Mouse (Mus musculus) layer of hippocampus, adult 8-10 months (tissue): ENCODE measurements around the gene Timmdc1. TPM values are rescaled to one million over a fixed set of nuclear protein-coding genes. Genes with fewer than 3 reads are reported as not detected.

Source experiments
- total RNA-seq, 4 experiments: library from RNA; stranded (reverse); gene quantifications; 2 replicates each; pipeline ENCODE4 v1.2.4; 2022

The Timmdc1 gene
- total RNA-seq, 4 experiments from 2014 or later: 24.8 to 28.1 (median 27.2) TPM

Other genes with a start within 250 kb of the Timmdc1 start
- not detected for gene Nr1i2, start 227.8 kb downstream of the Timmdc1 start, total RNA-seq
- gene Maats1, start 180.5 kb downstream of the Timmdc1 start, total RNA-seq: 1 to 10 TPM; 1.3 to 2.0 (median 1.6) TPM
- 100 to 1,000 TPM in 2 of 4 experiments, 10 to 100 TPM in 2; 88.2 to 142 (median 116) TPM for gene Cox17, start 175.7 kb downstream of the Timmdc1 start, total RNA-seq
- gene Gm21987, start 175.6 kb downstream of the Timmdc1 start, total RNA-seq: 1 to 10 TPM in 2 of 4 experiments, not detected in 2; 1.1 to 4.7 TPM
- 1 to 10 TPM in 1 of 4 experiments, under 1 TPM in 3; 0.31 to 1.3 (median 0.49) TPM for gene Popdc2, start 160.5 kb downstream of the Timmdc1 start, total RNA-seq
- 1 to 10 TPM in 2 of 4 experiments, under 1 TPM in 2; 0.72 to 1.8 (median 1.1) TPM for gene Pla1a, start 89.5 kb downstream of the Timmdc1 start, total RNA-seq
- gene Adprh, start 70.0 kb downstream of the Timmdc1 start, total RNA-seq: 10 to 100 TPM; 53.7 to 56.9 (median 55.4) TPM
- gene Cd80, start 67.1 kb downstream of the Timmdc1 start, total RNA-seq: 1 to 10 TPM in 1 of 4 experiments, under 1 TPM in 3; 0.39 to 1.2 (median 0.49) TPM
- 10 to 100 TPM; 43.7 to 55.5 (median 51.0) TPM for gene Poglut1, start 27.6 kb upstream of the Timmdc1 start, total RNA-seq
- 10 to 100 TPM; 23.5 to 31.2 (median 28.1) TPM for gene Tmem39a, start 36.0 kb upstream of the Timmdc1 start, total RNA-seq
- 10 to 100 TPM; 19.7 to 21.7 (median 20.6) TPM for gene Arhgap31, start 190.6 kb upstream of the Timmdc1 start, total RNA-seq
- 10 to 100 TPM; 31.4 to 39.8 (median 34.5) TPM for gene B4galt4, start 219.6 kb upstream of the Timmdc1 start, total RNA-seq